Mouse (Mus musculus): ENCODE measurements around the gene Ano6. TPM values are rescaled to one million over a fixed set of nuclear protein-coding genes. Genes with fewer than 3 reads are reported as not detected.
A peak's percentile ranks its signal among the peaks of the same experiment; 100 is the strongest.

Ano6 gene
- polyA plus RNA-seq, 1 experiment from 2014 or later, result 54.4 TPM

GRCm38 (mm10) chr15:95895699-95896098 lies 105.1 kb downstream of the Ano6 start:
- Histone ChIP-seq H3K4me2 (replicated peaks; ENCODE audit: low read depth, low read length) (no peak overlapping the region), H3K27me3 (ENCODE audit: insufficient read depth, low read length) (no peaks in the 10 kb centered on the region), H3K36me3 (ENCODE audit: insufficient read depth, low read length) (peaks cover 21% of the 10 kb centered on the region; the same call in 1 of the 2 replicates), H3K9me3 (ENCODE audit: low read length) (no peaks in the 10 kb centered on the region), H3K4me1 (ENCODE audit: insufficient read depth, low read length) (no peaks in the 10 kb centered on the region), H3K9ac (replicated peaks; ENCODE audit: low read length) (no peak overlapping the region), H3K4me3 (ENCODE audit: low read length) (no peak overlapping the region), H3K27ac (ENCODE audit: low read length) (no peak overlapping the region)
- 89% methylated on average over 7 of the region's 7 CpGs for whole genome bisulfite sequencing
- no peak for ATAC-seq (ENCODE audit: low FRiP score, low TSS enrichment)

- Histone ChIP-seq H3K36me3 (ENCODE audit: insufficient read depth, low read length) (peaks cover 21% of the 10 kb centered on the region; the same call in 1 of the 2 replicates), H3K4me3 (ENCODE audit: low read length) (no peak overlapping the region), H3K9ac (replicated peaks; ENCODE audit: low read length) (no peak overlapping the region), H3K4me2 (replicated peaks; ENCODE audit: low read depth, low read length) (no peak overlapping the region), H3K27me3 (ENCODE audit: insufficient read depth, low read length) (no peaks in the 10 kb centered on the region), H3K9me3 (ENCODE audit: low read length) (no peaks in the 10 kb centered on the region), H3K27ac (ENCODE audit: low read length) (no peak overlapping the region), H3K4me1 (ENCODE audit: insufficient read depth, low read length) (0 out of 2 replicates have a peak, but pooled peaks cover 2% of the 10 kb centered on the region)
- whole genome bisulfite sequencing, result 85% methylated on average over 12 of the region's 12 CpGs
- no peak for ATAC-seq (ENCODE audit: low FRiP score, low TSS enrichment)
Observed at GRCm38 (mm10) chr15:95897653-95898052, 107.0 kb downstream of the Ano6 start.

GRCm38 (mm10) chr15:95898438-95898837 lies 107.8 kb downstream of the Ano6 start:
- H3K36me3 ChIP-seq (ENCODE audit: insufficient read depth, low read length), result peaks cover 21% of the 10 kb centered on the region; the same call in 1 of the 2 replicates
- no peak for ATAC-seq (ENCODE audit: low FRiP score, low TSS enrichment)
- 0 out of 2 replicates have a peak, but pooled peaks cover 5% of the 10 kb centered on the region for H3K4me1 ChIP-seq (ENCODE audit: insufficient read depth, low read length)
- H3K9me3 ChIP-seq (ENCODE audit: low read length), result no peaks in the 10 kb centered on the region
- 93% methylated on average over 6 of the region's 6 CpGs for WGBS
- H3K9ac ChIP-seq (replicated peaks; ENCODE audit: low read length), result no peak overlapping the region
- H3K4me2 ChIP-seq (replicated peaks; ENCODE audit: low read depth, low read length), result no peak overlapping the region
- H3K4me3 ChIP-seq (ENCODE audit: low read length), result no peak overlapping the region
- H3K27ac ChIP-seq (ENCODE audit: low read length), result no peak overlapping the region
- H3K27me3 ChIP-seq (ENCODE audit: insufficient read depth, low read length), result no peaks in the 10 kb centered on the region

GRCm38 (mm10) chr15:95902396-95902795 lies 111.8 kb downstream of the Ano6 start:
- Histone ChIP-seq H3K4me2 (replicated peaks; ENCODE audit: low read depth, low read length) (no peak overlapping the region), H3K4me1 (ENCODE audit: insufficient read depth, low read length) (peaks cover 34% of the 10 kb centered on the region), H3K36me3 (ENCODE audit: insufficient read depth, low read length) (no peaks in the 10 kb centered on the region), H3K4me3 (ENCODE audit: low read length) (no peak overlapping the region), H3K9me3 (ENCODE audit: low read length) (no peaks in the 10 kb centered on the region), H3K27me3 (ENCODE audit: insufficient read depth, low read length) (no peaks in the 10 kb centered on the region), H3K9ac (replicated peaks; ENCODE audit: low read length) (no peak overlapping the region), H3K27ac (ENCODE audit: low read length) (no peak overlapping the region)
- ATAC-seq (ENCODE audit: low FRiP score, low TSS enrichment), result no peak
- 78% methylated on average over 5 of the region's 5 CpGs for whole genome bisulfite sequencing

GRCm38 (mm10) chr15:95904247-95904646 lies 113.6 kb downstream of the Ano6 start:
- Histone ChIP-seq H3K4me3 (ENCODE audit: low read length) (no peak overlapping the region), H3K27me3 (ENCODE audit: insufficient read depth, low read length) (no peaks in the 10 kb centered on the region), H3K4me2 (replicated peaks; ENCODE audit: low read depth, low read length) (no peak overlapping the region), H3K9ac (replicated peaks; ENCODE audit: low read length) (no peak overlapping the region), H3K27ac (ENCODE audit: low read length) (no peak overlapping the region), H3K4me1 (ENCODE audit: insufficient read depth, low read length) (peaks cover 34% of the 10 kb centered on the region), H3K9me3 (ENCODE audit: low read length) (no peaks in the 10 kb centered on the region), H3K36me3 (ENCODE audit: insufficient read depth, low read length) (no peaks in the 10 kb centered on the region)
- ATAC-seq (ENCODE audit: low FRiP score, low TSS enrichment), result no peak
- WGBS, result 49% methylated on average over 14 of the region's 14 CpGs

DNA sequence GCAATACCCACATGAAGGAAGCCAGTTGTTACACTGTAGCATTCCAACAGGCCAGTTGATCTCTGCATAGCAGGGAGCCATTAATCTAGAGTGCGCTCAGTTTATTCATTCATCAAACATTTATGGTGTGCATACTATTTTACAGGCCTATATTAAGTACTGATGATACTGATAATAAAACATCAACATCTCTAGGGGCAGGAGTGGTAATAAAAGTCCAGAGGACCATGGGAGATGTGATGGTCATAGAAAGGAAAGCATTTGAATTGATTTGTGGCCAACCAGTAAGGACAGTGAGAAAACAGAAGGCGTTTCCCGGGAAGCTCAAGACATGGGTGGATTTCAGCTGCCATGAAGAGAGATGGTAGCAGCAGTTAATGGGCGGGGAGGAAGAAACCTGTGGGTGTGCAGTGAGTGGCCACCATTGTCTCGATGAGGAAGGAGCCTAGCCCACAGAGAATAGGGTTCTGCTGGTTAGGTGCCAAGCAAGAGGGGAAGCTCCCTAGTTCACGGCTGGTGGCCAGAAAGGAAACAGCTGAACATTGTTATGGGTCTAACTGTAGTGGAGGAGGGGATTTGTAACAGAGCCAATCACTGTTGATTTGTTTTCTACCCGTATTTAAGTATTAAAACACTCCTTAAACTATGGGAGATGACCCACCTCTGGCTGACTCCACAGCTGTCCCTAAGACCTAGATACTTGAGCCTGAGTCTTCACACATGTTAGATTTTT lies 115.5 kb downstream of the Ano6 start:
- Histone ChIP-seq H3K4me2 (replicated peaks; ENCODE audit: low read depth, low read length) (peak overlapping the region; percentile 21; the same call in 1 of the 2 replicates), H3K27me3 (ENCODE audit: insufficient read depth, low read length) (no peaks in the 10 kb centered on the region), H3K36me3 (ENCODE audit: insufficient read depth, low read length) (no peaks in the 10 kb centered on the region), H3K4me1 (ENCODE audit: insufficient read depth, low read length) (peaks cover 43% of the 10 kb centered on the region), H3K4me3 (ENCODE audit: low read length) (no peak overlapping the region), H3K27ac (ENCODE audit: low read length) (peak overlapping the region; percentile 86), H3K9ac (replicated peaks; ENCODE audit: low read length) (no peak overlapping the region), H3K9me3 (ENCODE audit: low read length) (no peaks in the 10 kb centered on the region)
- ATAC-seq (ENCODE audit: low FRiP score, low TSS enrichment), result peak; percentile 85
- 31% methylated on average over 7 of the region's 7 CpGs for WGBS

- Histone ChIP-seq H3K9ac (replicated peaks; ENCODE audit: low read length) (no peak overlapping the region), H3K36me3 (ENCODE audit: insufficient read depth, low read length) (no peaks in the 10 kb centered on the region), H3K4me3 (ENCODE audit: low read length) (no peak overlapping the region), H3K4me1 (ENCODE audit: insufficient read depth, low read length) (peaks cover 44% of the 10 kb centered on the region), H3K4me2 (replicated peaks; ENCODE audit: low read depth, low read length) (no peak overlapping the region), H3K27me3 (ENCODE audit: insufficient read depth, low read length) (no peaks in the 10 kb centered on the region), H3K27ac (ENCODE audit: low read length) (peak overlapping the region; percentile 86), H3K9me3 (ENCODE audit: low read length) (no peaks in the 10 kb centered on the region)
- no peak for ATAC-seq (ENCODE audit: low FRiP score, low TSS enrichment)
- WGBS, result 87% methylated on average over 1 of the region's 1 CpGs
Observed at GRCm38 (mm10) chr15:95906891-95907290, 116.2 kb downstream of the Ano6 start.

DNA sequence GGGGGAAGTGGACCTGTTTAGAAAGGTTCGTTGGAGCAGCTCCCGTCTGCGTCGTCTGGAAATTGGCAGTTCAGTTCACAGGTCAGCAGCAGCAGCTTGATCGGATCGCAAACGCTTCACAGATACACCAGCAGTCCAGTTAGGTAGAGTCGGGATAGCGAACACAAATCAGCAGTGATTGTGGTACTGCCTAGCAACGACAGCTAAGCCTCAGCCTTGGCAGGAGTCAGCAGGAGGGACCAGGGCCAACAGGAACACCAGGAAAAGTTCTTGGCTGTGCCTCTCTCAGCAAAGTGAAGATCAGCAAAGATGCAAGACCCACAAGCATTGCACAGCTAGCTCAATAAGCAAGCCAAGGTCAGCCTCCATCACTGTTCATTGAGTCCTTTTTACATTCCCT lies 116.7 kb downstream of the Ano6 start:
- no peaks in the 10 kb centered on the region for H3K36me3 ChIP-seq (ENCODE audit: insufficient read depth, low read length)
- H3K27me3 ChIP-seq (ENCODE audit: insufficient read depth, low read length), result no peaks in the 10 kb centered on the region
- ATAC-seq (ENCODE audit: low FRiP score, low TSS enrichment), result no peak
- H3K9ac ChIP-seq (replicated peaks; ENCODE audit: low read length), result no peak overlapping the region
- peak overlapping the region; percentile 86; the same call in 1 of the 2 replicates for H3K27ac ChIP-seq (ENCODE audit: low read length)
- WGBS, result 38% methylated on average over 10 of the region's 10 CpGs
- H3K9me3 ChIP-seq (ENCODE audit: low read length), result no peaks in the 10 kb centered on the region
- H3K4me3 ChIP-seq (ENCODE audit: low read length), result no peak overlapping the region
- H3K4me1 ChIP-seq (ENCODE audit: insufficient read depth, low read length), result peaks cover 44% of the 10 kb centered on the region
- no peak overlapping the region for H3K4me2 ChIP-seq (replicated peaks; ENCODE audit: low read depth, low read length)

DNA sequence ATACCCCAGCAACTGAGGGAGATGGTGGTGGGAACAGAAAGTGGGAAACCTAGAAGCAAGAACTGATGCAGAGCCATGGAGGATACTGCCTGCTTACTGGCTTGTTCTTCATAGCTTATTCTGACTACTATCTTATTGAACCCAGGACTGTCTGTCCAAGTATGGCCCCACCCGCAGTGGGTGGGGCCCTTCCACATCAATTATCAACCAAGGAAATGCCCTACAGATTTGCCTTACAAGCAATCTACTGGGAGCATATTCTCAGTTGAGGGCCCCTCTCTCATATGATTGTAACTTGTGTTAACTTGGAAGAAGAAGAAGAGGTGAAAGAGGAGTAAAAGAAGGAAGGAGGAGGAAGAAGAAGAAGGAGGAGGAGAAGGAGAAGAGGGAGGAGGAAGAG lies 117.3 kb downstream of the Ano6 start:
- Histone ChIP-seq H3K27ac (ENCODE audit: low read length) (no peak overlapping the region; the same call in 1 of the 2 replicates), H3K9me3 (ENCODE audit: low read length) (no peaks in the 10 kb centered on the region), H3K36me3 (ENCODE audit: insufficient read depth, low read length) (peaks cover 3% of the 10 kb centered on the region; the same call in 1 of the 2 replicates), H3K27me3 (ENCODE audit: insufficient read depth, low read length) (no peaks in the 10 kb centered on the region), H3K9ac (replicated peaks; ENCODE audit: low read length) (no peak overlapping the region), H3K4me3 (ENCODE audit: low read length) (no peak overlapping the region), H3K4me2 (replicated peaks; ENCODE audit: low read depth, low read length) (no peak overlapping the region), H3K4me1 (ENCODE audit: insufficient read depth, low read length) (peaks cover 40% of the 10 kb centered on the region)
- no peak for ATAC-seq (ENCODE audit: low FRiP score, low TSS enrichment)
- 96% methylated on average over 1 of the region's 1 CpGs for WGBS

DNA sequence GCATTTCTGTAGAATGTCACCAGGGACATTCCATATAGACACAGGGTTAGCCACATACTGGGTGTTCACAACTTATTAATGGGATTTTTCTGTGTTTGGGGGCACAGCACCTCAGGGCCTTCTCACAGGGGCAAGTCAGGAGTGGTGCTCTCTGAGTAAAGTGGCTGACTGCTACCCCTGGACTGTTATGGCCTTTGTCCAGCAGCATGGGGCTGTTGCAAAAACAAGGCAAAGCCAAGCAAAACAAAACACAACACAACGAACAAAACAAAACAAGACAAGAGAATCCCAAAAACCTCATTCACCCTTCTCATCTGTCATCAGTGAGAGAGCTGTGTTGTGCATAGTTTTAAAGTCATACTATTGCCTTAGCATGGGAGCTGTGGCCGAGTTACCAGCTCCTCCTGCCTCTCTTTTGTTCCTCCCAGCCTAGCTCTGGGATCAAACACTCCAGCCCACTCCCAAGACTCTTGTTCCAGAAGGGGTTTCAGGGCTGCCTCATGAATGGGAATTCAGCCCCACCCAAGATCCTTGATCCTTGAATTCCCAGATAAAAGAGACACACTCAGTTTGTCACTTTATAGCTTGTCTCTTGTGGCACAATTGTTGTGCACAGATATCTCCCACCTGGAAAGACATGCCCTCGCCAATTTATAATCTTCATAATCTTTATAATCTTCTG lies 119.6 kb downstream of the Ano6 start:
- Histone ChIP-seq H3K4me3 (ENCODE audit: low read length) (no peak overlapping the region), H3K27ac (ENCODE audit: low read length) (0 out of 2 replicates have a peak overlapping the region, but pooled peaks have one; percentile 18), H3K9me3 (ENCODE audit: low read length) (no peaks in the 10 kb centered on the region), H3K4me1 (ENCODE audit: insufficient read depth, low read length) (peaks cover 30% of the 10 kb centered on the region), H3K4me2 (replicated peaks; ENCODE audit: low read depth, low read length) (no peak overlapping the region), H3K36me3 (ENCODE audit: insufficient read depth, low read length) (peaks cover 13% of the 10 kb centered on the region; the same call in 1 of the 2 replicates), H3K9ac (replicated peaks; ENCODE audit: low read length) (no peak overlapping the region), H3K27me3 (ENCODE audit: insufficient read depth, low read length) (no peaks in the 10 kb centered on the region)
- ATAC-seq (ENCODE audit: low FRiP score, low TSS enrichment), result no peak
- WGBS, result 60% methylated on average over 3 of the region's 3 CpGs

Data from kidney, embryonic 16.5 days (tissue).